Mouse (Mus musculus) limb, embryonic 10.5 days (tissue): ENCODE measurements around the gene Fitm2. TPM values are rescaled to one million over a fixed set of nuclear protein-coding genes. Genes with fewer than 3 reads are reported as not detected.

Experiments
- polyA plus RNA-seq: library from polyadenylated mRNA; unstranded; fragments of >200 nt; fragmentation: Nextera tagmentation; extraction: Ambion mirVana; gene quantifications from 2 replicates; pipeline ENCODE4 v1.2.1, GENCODE M21; 2016

The Fitm2 gene
- polyA plus RNA-seq, 1 experiment from 2014 or later, result 10.0 TPM

Other genes with a start within 250 kb of the Fitm2 start
- gene Jph2, start 74.6 kb downstream of the Fitm2 start, polyA plus RNA-seq, result 0.59 and 0.71 TPM in 2 replicates
- 84.9 and 89.2 TPM in 2 replicates for gene Oser1, start 47.9 kb downstream of the Fitm2 start, polyA plus RNA-seq
- 0.30 and 0.45 TPM in 2 replicates for gene Gdap1l1, start 34.2 kb downstream of the Fitm2 start, polyA plus RNA-seq
- not detected in 2 replicates for gene R3hdml, start 19.7 kb upstream of the Fitm2 start, polyA plus RNA-seq
- gene Hnf4a, start 34.2 kb upstream of the Fitm2 start, polyA plus RNA-seq, result 0.06 TPM in 1 of 2 replicates, not detected in the other
- gene Ttpal, start 129.7 kb upstream of the Fitm2 start, polyA plus RNA-seq, result 29.5 and 37.4 TPM in 2 replicates
- gene Serinc3, start 172.5 kb upstream of the Fitm2 start, polyA plus RNA-seq, result 17.3 and 20.4 TPM in 2 replicates
- gene Pkig, start 185.8 kb upstream of the Fitm2 start, polyA plus RNA-seq, result 191 and 204 TPM in 2 replicates